Mouse (Mus musculus) left cerebral cortex, postnatal 4 days (tissue): Measurements from ENCODE around the gene Enoph1. TPM values are rescaled to one million over a fixed set of nuclear protein-coding genes. Genes with fewer than 3 reads are reported as not detected.

Experiments used
- total RNA-seq, 2 experiments: library from RNA; stranded (reverse); gene quantifications; 2 replicates each; pipeline ENCODE4 v1.2.3; 2021

Enoph1 gene
- total RNA-seq, 2 experiments from 2014 or later: 53.3 to 54.6 TPM

Other genes starting within 250 kb of the Enoph1 start
- gene Vamp9, start 133.7 kb upstream of the Enoph1 start, total RNA-seq: not detected
- gene Hnrnpd, start 61.0 kb upstream of the Enoph1 start, total RNA-seq: 100 to 1,000 TPM; 366 to 370 TPM
- gene 4930524J08Rik, start 60.9 kb upstream of the Enoph1 start, total RNA-seq: 1 to 10 TPM; 3.0 to 4.3 TPM
- gene Hnrnpdl, start 321 bp upstream of the Enoph1 start, total RNA-seq: 100 to 1,000 TPM; 259 to 272 TPM
- gene Tmem150c, start 119.8 kb downstream of the Enoph1 start, total RNA-seq: 100 to 1,000 TPM; 101 to 108 TPM